Mouse (Mus musculus): Measurements from ENCODE around the gene Rarb.

Rarb gene

DNA sequence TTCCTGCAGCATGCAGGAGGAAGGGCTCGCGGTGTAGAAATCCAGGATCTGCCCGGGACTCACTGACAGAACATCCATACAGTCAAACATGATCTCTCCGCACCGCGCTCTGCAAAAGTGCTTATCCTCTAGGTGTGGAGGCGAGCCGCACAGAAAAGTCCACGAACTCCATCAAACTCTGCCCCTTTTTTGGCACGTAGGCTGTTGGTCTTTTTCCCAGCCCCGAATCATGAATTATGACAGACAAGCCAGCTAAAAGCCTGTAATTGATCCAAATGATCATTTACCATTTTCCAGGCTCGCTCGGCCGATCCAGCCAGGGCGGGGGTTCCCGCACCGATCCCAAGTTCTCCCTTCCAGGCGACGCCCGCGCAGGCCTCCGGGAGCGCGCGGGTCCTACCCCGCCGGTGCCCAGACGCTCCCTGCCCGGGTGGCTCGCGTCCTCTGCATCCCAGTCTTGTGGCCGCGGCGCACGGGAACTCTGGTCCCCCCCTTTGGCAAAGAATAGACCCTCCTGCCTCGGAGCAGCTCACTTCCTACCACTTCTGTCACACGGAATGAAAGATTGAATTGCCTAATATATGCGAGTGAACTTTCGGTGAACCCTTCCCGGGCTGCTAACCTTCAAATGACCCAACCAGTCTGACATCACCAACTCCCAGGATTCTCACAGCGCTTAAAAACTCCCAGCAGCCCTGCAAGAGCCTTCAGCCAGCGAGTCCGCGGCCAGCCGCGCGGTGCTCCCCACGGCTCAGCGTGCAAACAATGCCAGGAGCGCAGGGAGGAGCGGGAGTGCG lies 243.8 kb downstream of the Rarb start:
- DNase-seq, result peak; percentile 51

DNA sequence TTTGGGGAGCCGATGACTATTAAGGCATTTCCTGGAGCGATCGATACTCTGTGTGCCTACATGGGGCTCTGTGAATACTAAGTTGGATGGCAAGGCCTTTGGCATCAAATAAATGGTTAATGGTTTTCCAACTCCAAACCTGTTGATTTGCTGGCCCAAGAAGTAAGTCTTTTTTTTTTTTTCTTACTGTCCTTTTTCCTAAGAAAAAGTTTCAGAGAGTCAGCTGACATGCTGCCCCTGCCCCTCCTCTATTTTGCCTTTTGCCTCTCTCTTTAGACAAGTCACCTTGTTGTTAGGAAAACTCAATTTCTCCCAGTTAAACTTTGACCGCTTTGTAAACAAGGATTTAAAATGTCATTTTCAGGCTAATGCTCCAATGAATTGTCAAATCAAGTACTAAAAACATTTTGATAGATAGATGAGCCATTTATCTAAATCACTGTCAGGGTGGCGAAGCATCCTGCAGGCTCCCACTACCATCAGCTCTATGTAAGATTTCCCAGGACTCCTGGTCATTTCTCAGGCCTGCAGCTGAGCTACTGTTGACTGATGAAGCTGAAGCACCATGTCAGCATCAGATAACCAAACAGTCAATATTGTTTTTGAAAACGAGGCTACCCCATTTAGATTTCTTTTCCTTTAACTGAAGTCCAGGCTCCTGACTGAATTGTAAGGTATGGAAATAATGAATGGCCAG lies 245.3 kb downstream of the Rarb start:
- DNase-seq, result no peak

GRCm38 (mm10) chr14:16572755-16573340 lies 246.1 kb downstream of the Rarb start:
- DNase-seq, result no peak

GRCm38 (mm10) chr14:16569506-16570001 lies 249.4 kb downstream of the Rarb start:
- DNase-seq, result no peak

- no peak for DNase-seq
These were observed 252.0 kb downstream of the Rarb start for GRCm38 (mm10) chr14:16566920-16567319.

DNA sequence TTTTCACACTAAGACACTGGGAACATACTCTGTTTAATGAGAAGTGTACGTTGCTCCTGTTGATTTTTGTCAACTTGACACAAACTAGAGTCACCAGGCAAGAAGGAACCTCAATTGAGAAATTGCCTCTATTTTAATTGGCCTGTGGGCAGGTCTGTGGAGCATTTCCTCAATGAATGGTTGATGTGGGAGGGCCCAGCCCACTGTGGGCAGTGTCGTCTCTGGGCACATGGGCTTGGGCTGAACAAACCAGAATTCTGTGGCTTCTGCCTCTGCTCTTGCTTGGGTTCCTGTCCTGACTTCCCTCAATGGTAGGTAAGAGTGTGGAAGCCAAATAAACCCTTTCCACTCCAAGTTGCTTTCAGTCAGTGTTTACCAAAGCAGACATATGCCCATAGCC lies 255.0 kb downstream of the Rarb start:
- no peak for DNase-seq

- no peak for DNase-seq
These were observed 257.3 kb downstream of the Rarb start for GRCm38 (mm10) chr14:16561496-16562170.

GRCm38 (mm10) chr14:16559294-16560217 lies 259.4 kb downstream of the Rarb start:
- no peak for DNase-seq

DNA sequence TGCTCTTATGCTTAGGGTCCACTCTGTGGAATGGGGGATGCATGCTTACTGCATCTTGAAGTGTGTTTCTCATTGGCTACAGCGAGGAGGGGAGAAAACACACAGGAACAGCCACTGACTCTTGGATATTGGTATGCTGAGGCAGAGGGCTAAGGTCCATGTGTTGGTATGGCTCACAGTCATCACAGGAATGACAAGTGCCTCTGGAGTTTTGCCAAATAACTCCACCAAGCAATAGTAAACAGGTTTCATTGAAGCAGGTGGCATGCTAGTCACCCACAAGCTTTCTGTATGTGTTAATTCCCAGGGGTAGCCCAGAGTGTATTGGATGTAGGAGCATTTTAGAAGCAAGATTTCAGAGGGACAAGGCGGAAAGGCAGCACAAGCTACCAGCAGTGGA lies 260.9 kb downstream of the Rarb start:
- no peak for DNase-seq

- DNase-seq, result no peak
These were observed 264.1 kb downstream of the Rarb start for GRCm38 (mm10) chr14:16554643-16555459.

DNA sequence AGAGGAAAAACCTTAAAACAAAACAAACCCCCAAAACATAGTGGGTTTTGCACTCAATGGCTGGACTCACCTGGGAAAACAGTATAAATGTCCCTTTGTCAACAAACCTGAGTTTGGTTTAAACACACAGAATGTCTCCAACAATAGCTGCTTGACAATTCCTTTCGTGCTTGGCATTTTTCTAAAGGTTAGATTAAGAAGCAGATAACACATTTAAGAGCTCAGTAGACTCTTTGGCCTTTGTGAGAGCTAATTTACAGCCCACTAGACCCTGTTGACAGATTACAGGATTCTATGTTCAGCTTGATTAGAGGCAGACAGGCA lies 264.7 kb downstream of the Rarb start:
- no peak for DNase-seq

GRCm38 (mm10) chr14:16552293-16552692 lies 266.7 kb downstream of the Rarb start:
- DNase-seq, result no peak

DNA sequence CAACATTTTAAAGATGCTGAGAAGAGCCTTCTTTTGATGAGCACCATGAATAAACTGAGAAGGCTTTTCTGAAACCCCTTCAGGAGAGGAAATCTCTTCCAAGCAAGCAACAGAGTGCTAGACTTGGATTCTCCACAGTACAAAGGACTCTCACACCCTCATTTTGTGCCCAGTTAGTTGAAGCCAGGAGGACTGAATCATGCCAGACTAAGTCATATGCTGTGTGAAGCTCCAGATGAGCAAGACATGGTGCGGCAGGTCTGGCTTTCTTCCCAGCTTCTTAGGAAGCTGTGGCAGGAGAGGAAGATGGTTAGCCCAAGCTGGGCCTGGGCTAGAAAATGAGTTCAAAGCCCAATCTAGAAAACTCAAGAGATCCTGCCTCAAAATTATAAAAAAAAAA lies 267.1 kb downstream of the Rarb start:
- DNase-seq, result no peak

DNA sequence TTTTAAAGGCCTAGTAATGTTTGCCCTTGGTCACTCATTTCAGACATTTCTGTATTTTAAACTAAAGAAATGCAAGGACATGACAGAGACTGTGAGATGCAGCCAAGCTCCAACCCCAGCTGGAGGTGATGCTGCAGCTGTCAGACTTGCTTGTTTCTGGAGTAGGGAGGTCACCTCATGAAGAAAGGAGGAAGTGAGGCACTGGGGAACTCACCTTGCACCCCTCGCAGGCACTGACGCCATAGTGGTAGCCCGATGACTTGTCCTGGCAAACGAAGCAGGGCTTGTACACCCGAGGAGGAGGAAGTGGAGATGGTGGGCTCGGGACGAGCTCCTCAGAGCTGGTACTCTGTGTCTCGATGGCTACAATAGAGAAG lies 270.8 kb downstream of the Rarb start:
- no peak for DNase-seq

DNA sequence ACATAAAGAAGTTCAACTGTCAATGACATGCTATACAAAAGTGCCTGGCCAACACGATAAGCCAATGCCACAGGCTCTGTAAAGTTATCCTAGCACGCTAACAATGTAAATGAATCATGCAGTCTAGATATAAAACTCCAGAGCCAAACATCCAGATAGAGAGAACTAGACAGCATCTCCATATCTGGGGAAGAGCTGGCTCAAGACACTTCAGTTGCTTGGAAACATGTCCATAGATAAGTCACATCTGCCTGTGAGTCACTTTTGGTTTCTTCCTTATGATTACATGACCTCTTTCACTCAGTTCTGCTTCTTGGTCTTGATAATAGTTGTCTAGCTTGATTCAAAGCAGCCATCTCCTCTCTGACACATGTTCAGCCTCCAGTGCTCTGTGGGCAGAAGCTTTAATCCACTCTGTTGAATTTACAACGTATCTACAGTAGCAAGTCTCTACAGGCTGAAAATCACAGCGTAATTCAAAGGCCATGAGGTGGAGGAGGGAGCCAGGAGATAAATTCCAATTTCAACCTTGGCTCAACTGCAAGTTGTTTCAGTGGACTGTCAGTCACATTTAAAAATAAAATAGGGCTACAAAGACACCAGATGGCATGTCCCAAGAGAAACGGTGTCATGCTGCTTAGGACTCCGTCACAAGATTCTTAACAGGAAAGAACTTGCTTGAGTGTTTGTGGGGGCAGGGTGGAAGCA lies 271.3 kb downstream of the Rarb start:
- no peak for DNase-seq

DNA sequence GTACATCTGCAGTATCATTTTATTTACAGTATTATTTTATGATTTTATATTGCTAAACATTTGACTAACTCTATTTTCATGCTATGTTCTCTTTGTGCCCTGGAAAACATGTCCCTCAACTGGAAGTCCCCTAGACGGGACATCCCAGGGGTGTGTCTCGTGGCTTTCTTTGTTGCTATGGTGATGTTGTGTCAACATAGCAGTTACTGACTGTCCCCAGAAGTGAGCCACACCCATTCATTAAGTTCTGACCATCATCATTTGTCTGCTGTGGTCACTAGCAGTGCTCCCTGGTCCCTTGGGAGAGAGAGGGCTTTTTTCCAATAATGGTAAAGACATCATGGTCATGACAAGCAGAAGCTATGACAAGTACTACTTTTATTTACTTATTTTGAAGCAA lies 274.0 kb downstream of the Rarb start:
- DNase-seq, result no peak

GRCm38 (mm10) chr14:16541641-16542040 lies 277.3 kb downstream of the Rarb start:
- DNase-seq, result no peak

DNA sequence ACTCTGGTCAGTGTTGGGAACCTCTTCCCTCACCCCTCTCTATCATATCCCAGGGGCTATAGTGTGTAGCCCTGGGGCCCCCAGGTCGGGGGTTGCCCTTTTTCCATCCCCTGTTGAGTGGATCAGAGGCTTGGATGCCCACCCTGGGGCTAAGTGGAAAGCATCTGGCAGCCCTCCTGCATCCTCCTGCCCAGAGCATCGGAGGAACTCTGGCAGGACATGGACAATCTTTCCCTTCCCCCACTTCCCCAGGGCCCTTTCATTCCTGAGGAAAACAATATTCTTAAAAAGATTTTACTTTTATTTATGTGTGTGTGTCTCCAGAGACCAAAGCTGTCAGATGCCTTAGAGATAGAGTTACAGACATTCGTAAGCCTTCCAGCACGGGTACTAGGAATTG lies 281.5 kb downstream of the Rarb start:
- no peak for DNase-seq

GRCm38 (mm10) chr14:16528631-16529030 lies 290.3 kb downstream of the Rarb start:
- no peak for DNase-seq

- DNase-seq, result no peak
These were observed 292.8 kb downstream of the Rarb start for GRCm38 (mm10) chr14:16526120-16526519.
